Mouse (Mus musculus): ENCODE data around the gene Mrtfa. TPM values are rescaled to one million over a fixed set of nuclear protein-coding genes. Genes with fewer than 3 reads are reported as not detected.

The Mrtfa gene
- polyA plus RNA-seq, 1 experiment from 2014 or later = 26.2 TPM

- no peak for ATAC-seq (ENCODE audit: insufficient read depth, low FRiP score)
- H3K4me2 ChIP-seq (ENCODE audit: low read depth, low read length) = no peak overlapping the region
- WGBS = 61% methylated on average over 10 of the region's 10 CpGs
- no peak overlapping the region for H3K9ac ChIP-seq (ENCODE audit: low read length)
- no peaks in the 10 kb centered on the region for H3K27me3 ChIP-seq (ENCODE audit: control insufficient read depth, insufficient read depth, low read length)
- H3K4me3 ChIP-seq (replicated peaks; ENCODE audit: low read length) = no peak overlapping the region
- no peak overlapping the region for H3K27ac ChIP-seq (ENCODE audit: low read length)
- H3K36me3 ChIP-seq (ENCODE audit: control insufficient read depth, insufficient read depth, low read length) = no peaks in the 10 kb centered on the region; the same call in 1 of the 2 replicates
- H3K4me1 ChIP-seq (ENCODE audit: control insufficient read depth, insufficient read depth, low read length) = no peaks in the 10 kb centered on the region
- H3K9me3 ChIP-seq (replicated peaks; ENCODE audit: control insufficient read depth, low read length) = no peaks in the 10 kb centered on the region
These were observed 181.9 kb downstream of the Mrtfa start for GRCm38 (mm10) chr15:81008689-81009123.

DNA sequence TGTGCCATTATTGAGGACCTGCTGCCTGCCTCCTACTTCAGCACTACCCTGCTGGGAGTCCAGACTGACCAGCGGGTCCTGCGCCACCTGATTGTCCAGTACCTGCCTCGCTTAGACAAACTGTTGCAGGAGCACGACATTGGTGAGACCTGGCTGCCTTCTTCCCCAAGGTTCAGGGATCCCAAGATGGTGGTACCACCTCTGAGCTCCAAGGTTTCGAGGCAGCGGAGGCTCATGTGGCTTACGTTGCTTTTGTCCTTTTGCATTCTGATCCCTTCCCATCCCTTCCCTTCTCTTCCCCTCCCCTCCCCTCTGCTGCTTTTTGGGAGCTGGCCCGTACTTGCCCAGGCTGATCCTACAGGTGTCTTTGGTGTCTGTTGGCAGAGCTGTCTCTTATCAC is 182.7 kb downstream of the Mrtfa start:
- Histone ChIP-seq H3K9ac (ENCODE audit: low read length) (no peak overlapping the region), H3K9me3 (replicated peaks; ENCODE audit: control insufficient read depth, low read length) (no peaks in the 10 kb centered on the region), H3K4me2 (ENCODE audit: low read depth, low read length) (no peak overlapping the region), H3K27ac (ENCODE audit: low read length) (no peak overlapping the region), H3K4me1 (ENCODE audit: control insufficient read depth, insufficient read depth, low read length) (no peaks in the 10 kb centered on the region), H3K4me3 (replicated peaks; ENCODE audit: low read length) (no peak overlapping the region), H3K27me3 (ENCODE audit: control insufficient read depth, insufficient read depth, low read length) (no peaks in the 10 kb centered on the region), H3K36me3 (ENCODE audit: control insufficient read depth, insufficient read depth, low read length) (no peaks in the 10 kb centered on the region; the same call in 1 of the 2 replicates)
- 89% methylated on average over 8 of the region's 8 CpGs for WGBS
- no peak for ATAC-seq (ENCODE audit: insufficient read depth, low FRiP score)

DNA sequence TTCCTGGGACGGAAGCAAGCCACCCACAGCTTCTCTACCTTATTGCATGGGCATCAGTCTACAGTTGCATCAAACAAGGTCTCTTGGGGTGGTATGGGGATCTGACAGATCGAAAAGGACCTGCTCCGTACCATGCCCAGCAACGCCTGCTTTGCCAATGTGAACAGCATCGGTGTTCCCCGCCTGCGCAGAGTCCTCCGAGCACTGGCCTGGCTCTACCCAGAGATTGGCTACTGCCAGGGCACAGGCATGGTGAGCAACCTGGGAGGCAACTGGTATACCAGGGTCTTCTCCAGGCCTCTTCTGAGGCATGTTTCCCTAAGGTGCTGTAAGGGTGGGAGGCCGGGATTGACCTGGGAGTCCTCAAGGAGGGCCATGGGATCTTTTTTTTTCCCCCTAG is 183.2 kb downstream of the Mrtfa start:
- no peak overlapping the region for H3K4me3 ChIP-seq (replicated peaks; ENCODE audit: low read length)
- H3K27me3 ChIP-seq (ENCODE audit: control insufficient read depth, insufficient read depth, low read length) = no peaks in the 10 kb centered on the region
- H3K4me1 ChIP-seq (ENCODE audit: control insufficient read depth, insufficient read depth, low read length) = no peaks in the 10 kb centered on the region
- no peaks in the 10 kb centered on the region for H3K9me3 ChIP-seq (replicated peaks; ENCODE audit: control insufficient read depth, low read length)
- WGBS = 96% methylated on average over 9 of the region's 9 CpGs
- no peaks in the 10 kb centered on the region; the same call in 1 of the 2 replicates for H3K36me3 ChIP-seq (ENCODE audit: control insufficient read depth, insufficient read depth, low read length)
- H3K9ac ChIP-seq (ENCODE audit: low read length) = no peak overlapping the region
- no peak overlapping the region for H3K4me2 ChIP-seq (ENCODE audit: low read depth, low read length)
- no peak overlapping the region for H3K27ac ChIP-seq (ENCODE audit: low read length)
- ATAC-seq (ENCODE audit: insufficient read depth, low FRiP score) = no peak

- Histone ChIP-seq H3K27ac (ENCODE audit: low read length) (no peak overlapping the region), H3K9ac (ENCODE audit: low read length) (no peak overlapping the region), H3K4me3 (replicated peaks; ENCODE audit: low read length) (no peak overlapping the region), H3K27me3 (ENCODE audit: control insufficient read depth, insufficient read depth, low read length) (no peaks in the 10 kb centered on the region), H3K36me3 (ENCODE audit: control insufficient read depth, insufficient read depth, low read length) (no peaks in the 10 kb centered on the region), H3K4me1 (ENCODE audit: control insufficient read depth, insufficient read depth, low read length) (no peaks in the 10 kb centered on the region), H3K4me2 (ENCODE audit: low read depth, low read length) (no peak overlapping the region), H3K9me3 (replicated peaks; ENCODE audit: control insufficient read depth, low read length) (no peaks in the 10 kb centered on the region)
- no peak for ATAC-seq (ENCODE audit: insufficient read depth, low FRiP score)
- 78% methylated on average over 10 of the region's 10 CpGs for WGBS
These were observed 184.3 kb downstream of the Mrtfa start for GRCm38 (mm10) chr15:81006127-81006735.

- H3K9me3 ChIP-seq (replicated peaks; ENCODE audit: control insufficient read depth, low read length) = no peaks in the 10 kb centered on the region
- no peak overlapping the region for H3K4me3 ChIP-seq (replicated peaks; ENCODE audit: low read length)
- no peaks in the 10 kb centered on the region for H3K36me3 ChIP-seq (ENCODE audit: control insufficient read depth, insufficient read depth, low read length)
- peaks cover 9% of the 10 kb centered on the region; the same call in 1 of the 2 replicates for H3K4me1 ChIP-seq (ENCODE audit: control insufficient read depth, insufficient read depth, low read length)
- 24% methylated on average over 2 of the region's 4 CpGs for WGBS
- ATAC-seq (ENCODE audit: insufficient read depth, low FRiP score) = peak; percentile 58; the same call in 1 of the 2 replicates
- H3K27ac ChIP-seq (ENCODE audit: low read length) = peak overlapping the region; percentile 37; the same call in 1 of the 2 replicates
- no peak overlapping the region for H3K4me2 ChIP-seq (ENCODE audit: low read depth, low read length)
- no peaks in the 10 kb centered on the region for H3K27me3 ChIP-seq (ENCODE audit: control insufficient read depth, insufficient read depth, low read length)
- H3K9ac ChIP-seq (ENCODE audit: low read length) = no peak overlapping the region
These were observed 190.0 kb downstream of the Mrtfa start for GRCm38 (mm10) chr15:81000419-81001138.

- Histone ChIP-seq H3K4me2 (ENCODE audit: low read depth, low read length) (no peak overlapping the region), H3K36me3 (ENCODE audit: control insufficient read depth, insufficient read depth, low read length) (no peaks in the 10 kb centered on the region), H3K4me1 (ENCODE audit: control insufficient read depth, insufficient read depth, low read length) (peaks cover 9% of the 10 kb centered on the region; the same call in 1 of the 2 replicates), H3K4me3 (replicated peaks; ENCODE audit: low read length) (no peak overlapping the region), H3K27ac (ENCODE audit: low read length) (peak overlapping the region; percentile 34), H3K9me3 (replicated peaks; ENCODE audit: control insufficient read depth, low read length) (no peaks in the 10 kb centered on the region), H3K9ac (ENCODE audit: low read length) (no peak overlapping the region), H3K27me3 (ENCODE audit: control insufficient read depth, insufficient read depth, low read length) (no peaks in the 10 kb centered on the region)
- WGBS = 24% methylated on average over 1 of the region's 1 CpGs
- no peak for ATAC-seq (ENCODE audit: insufficient read depth, low FRiP score)
These were observed 193.5 kb downstream of the Mrtfa start for GRCm38 (mm10) chr15:80997077-80997476.

DNA sequence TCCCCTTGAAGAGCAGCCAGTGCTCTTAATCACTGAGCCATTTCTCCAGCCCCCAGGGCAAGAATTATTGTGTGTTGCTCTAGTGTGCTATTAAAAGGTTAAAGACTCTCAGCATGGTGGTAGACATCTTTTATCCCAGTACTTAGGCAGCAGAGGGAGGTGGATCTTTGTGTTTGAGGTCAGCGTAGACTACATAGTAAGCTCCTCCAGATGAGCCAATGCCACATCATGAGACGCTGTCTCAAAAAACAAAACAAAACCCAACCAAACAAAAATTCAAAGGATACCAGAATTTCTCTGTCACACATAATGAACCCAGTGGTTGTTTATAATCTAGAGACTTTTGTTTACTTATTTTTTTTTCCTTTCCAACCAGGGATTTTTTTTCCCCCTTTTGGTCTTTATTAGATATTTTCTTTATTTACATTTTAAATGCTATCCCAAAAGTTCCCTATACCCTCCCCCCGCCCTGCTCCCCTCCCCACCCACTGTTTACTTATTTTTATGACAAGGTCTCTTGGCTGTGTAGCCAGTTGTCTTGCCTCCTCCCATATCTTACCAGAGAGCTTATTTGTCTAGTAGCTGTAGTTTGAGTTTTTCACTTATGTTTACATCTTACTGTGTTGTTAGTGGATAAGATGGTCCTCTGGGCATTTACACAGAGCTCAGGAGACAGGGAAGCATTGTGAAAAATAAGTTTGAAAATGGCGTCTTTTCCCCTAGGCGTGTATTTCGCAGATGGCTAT is 194.3 kb downstream of the Mrtfa start:
- peaks cover 9% of the 10 kb centered on the region; the same call in 1 of the 2 replicates for H3K4me1 ChIP-seq (ENCODE audit: control insufficient read depth, insufficient read depth, low read length)
- H3K4me2 ChIP-seq (ENCODE audit: low read depth, low read length) = no peak overlapping the region
- H3K9ac ChIP-seq (ENCODE audit: low read length) = no peak overlapping the region
- no peak for ATAC-seq (ENCODE audit: insufficient read depth, low FRiP score)
- H3K27ac ChIP-seq (ENCODE audit: low read length) = peak overlapping the region; percentile 47
- H3K4me3 ChIP-seq (replicated peaks; ENCODE audit: low read length) = no peak overlapping the region
- no peaks in the 10 kb centered on the region for H3K27me3 ChIP-seq (ENCODE audit: control insufficient read depth, insufficient read depth, low read length)
- WGBS = 59% methylated on average over 6 of the region's 6 CpGs
- no peaks in the 10 kb centered on the region for H3K9me3 ChIP-seq (replicated peaks; ENCODE audit: control insufficient read depth, low read length)
- no peaks in the 10 kb centered on the region for H3K36me3 ChIP-seq (ENCODE audit: control insufficient read depth, insufficient read depth, low read length)

DNA sequence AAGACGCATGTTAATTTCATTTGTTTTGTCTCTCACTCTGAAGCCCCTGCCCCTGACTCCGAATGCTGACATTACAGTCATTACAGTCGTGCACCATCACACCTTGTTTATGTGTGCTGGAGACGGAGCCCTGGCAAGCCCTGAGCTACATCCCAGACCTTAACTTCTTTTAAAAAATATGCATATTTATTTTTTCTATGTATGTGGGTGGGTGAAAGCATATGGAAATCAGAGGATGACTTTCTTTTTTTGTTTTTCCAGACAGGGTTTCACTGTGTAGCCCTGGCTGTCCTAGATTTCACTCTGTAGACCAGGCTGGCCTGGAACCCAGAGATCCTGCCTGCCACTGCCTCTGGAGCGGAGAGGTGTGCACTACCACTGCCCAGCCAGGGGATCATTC is 195.6 kb downstream of the Mrtfa start:
- ATAC-seq (ENCODE audit: insufficient read depth, low FRiP score) = no peak

DNA sequence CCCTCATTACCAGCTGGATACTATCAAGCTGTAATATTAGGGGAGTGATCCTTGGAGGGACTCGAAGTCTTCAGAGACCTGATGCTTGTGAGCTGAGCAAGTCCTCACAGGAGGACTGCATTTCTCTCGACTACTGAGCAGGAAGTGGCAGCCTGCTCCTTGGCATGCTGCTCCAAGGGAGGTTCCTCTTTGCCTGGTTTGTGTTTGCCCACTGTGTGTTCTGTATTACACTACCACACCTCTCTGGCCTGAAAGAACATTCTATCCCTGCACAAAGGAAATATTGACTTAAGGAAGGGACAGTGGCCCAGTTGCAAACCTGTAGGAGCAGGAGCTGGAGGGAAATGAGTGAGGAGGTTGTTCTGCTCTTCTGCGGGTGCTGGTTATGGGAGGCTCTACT is 200.8 kb downstream of the Mrtfa start:
- WGBS = 39% methylated on average over 3 of the region's 3 CpGs
- Histone ChIP-seq H3K27me3 (ENCODE audit: control insufficient read depth, insufficient read depth, low read length) (no peaks in the 10 kb centered on the region), H3K27ac (ENCODE audit: low read length) (peak overlapping the region; percentile 92), H3K36me3 (ENCODE audit: control insufficient read depth, insufficient read depth, low read length) (no peaks in the 10 kb centered on the region), H3K9me3 (replicated peaks; ENCODE audit: control insufficient read depth, low read length) (no peaks in the 10 kb centered on the region), H3K4me2 (ENCODE audit: low read depth, low read length) (peak overlapping the region; percentile 16; the same call in 1 of the 2 replicates), H3K9ac (ENCODE audit: low read length) (no peak overlapping the region), H3K4me3 (replicated peaks; ENCODE audit: low read length) (no peak overlapping the region), H3K4me1 (ENCODE audit: control insufficient read depth, insufficient read depth, low read length) (peaks cover 6% of the 10 kb centered on the region)
- ATAC-seq (ENCODE audit: insufficient read depth, low FRiP score) = peak; percentile 96

More for the DNA sequence above, 195.6 kb downstream of the Mrtfa start:
- no peak overlapping the region for H3K4me3 ChIP-seq (replicated peaks; ENCODE audit: low read length)
- H3K9me3 ChIP-seq (replicated peaks; ENCODE audit: control insufficient read depth, low read length) = no peaks in the 10 kb centered on the region
- WGBS = 83% methylated on average over 5 of the region's 5 CpGs
- peaks cover 3% of the 10 kb centered on the region; the same call in 1 of the 2 replicates for H3K4me1 ChIP-seq (ENCODE audit: control insufficient read depth, insufficient read depth, low read length)
- H3K9ac ChIP-seq (ENCODE audit: low read length) = no peak overlapping the region
- no peak overlapping the region for H3K27ac ChIP-seq (ENCODE audit: low read length)
- H3K27me3 ChIP-seq (ENCODE audit: control insufficient read depth, insufficient read depth, low read length) = no peaks in the 10 kb centered on the region
- no peaks in the 10 kb centered on the region for H3K36me3 ChIP-seq (ENCODE audit: control insufficient read depth, insufficient read depth, low read length)
- H3K4me2 ChIP-seq (ENCODE audit: low read depth, low read length) = no peak overlapping the region
